Mouse (Mus musculus) neural tube, embryonic 13.5 days (tissue): ENCODE measurements around the gene Tm2d3. TPM values are rescaled to one million over a fixed set of nuclear protein-coding genes. Genes with fewer than 3 reads are reported as not detected.

Experiments
- ATAC-seq: fragments of 200-750 bp; cut with Nextera tagmentation; 2 replicates; pipeline ENCODE4 v1.8.0; 2017; ENCODE audit warnings: low read depth, mild to moderate bottlenecking, moderate TSS enrichment, moderate library complexity
- H3K27ac ChIP-seq: fragments of 300-500 bp; sonication (generic); replicated peaks from 2 replicates; pipeline ENCODE4 v1.5.1; 2015; ENCODE audit warnings: moderate library complexity, mild to moderate bottlenecking, inconsistent platforms
- H3K27me3 ChIP-seq: fragments of 300-500 bp; sonication (generic); 2 replicates; pipeline ENCODE4 v1.6.1; 2015; ENCODE audit warnings: mild to moderate bottlenecking, inconsistent platforms
- H3K36me3 ChIP-seq: fragments of 300-500 bp; sonication (generic); 2 replicates; pipeline ENCODE4 v1.6.1; 2015; ENCODE audit warnings: mild to moderate bottlenecking, inconsistent platforms
- H3K4me1 ChIP-seq: fragments of 300-500 bp; sonication (generic); replicated peaks from 2 replicates; pipeline ENCODE4 v1.6.1; 2015; ENCODE audit warnings: inconsistent platforms
- H3K4me2 ChIP-seq: fragments of 300-500 bp; sonication (generic); 2 replicates; pipeline ENCODE4 v1.6.1; 2015; ENCODE audit warnings: inconsistent platforms, mild to moderate bottlenecking, moderate library complexity
- H3K4me3 ChIP-seq: fragments of 300-500 bp; sonication (generic); 2 replicates; pipeline ENCODE4 v1.5.1; 2015; ENCODE audit warnings: mild to moderate bottlenecking, inconsistent platforms
- H3K9ac ChIP-seq: fragments of 300-500 bp; sonication (generic); 2 replicates; pipeline ENCODE4 v1.6.1; 2015; ENCODE audit warnings: moderate library complexity, mild to moderate bottlenecking, inconsistent platforms
- H3K9me3 ChIP-seq: fragments of 300-500 bp; sonication (generic); 2 replicates; pipeline ENCODE4 v1.6.1; 2016; ENCODE audit warnings: inconsistent platforms
- WGBS: fragments of 180-500 bp; shearing (Covaris S2); methylation state at CpG from one replicate; pipeline ENCODE4 v1.1.7; 2015; 5-methylcytosine and 5-hydroxymethylcytosine counted together
- polyA plus RNA-seq: library from polyadenylated mRNA; unstranded; fragments of >200 nt; fragmentation: Nextera tagmentation; extraction: Ambion mirVana; gene quantifications from 2 replicates; pipeline ENCODE4 v1.2.1, GENCODE M21; 2015

The Tm2d3 gene
- polyA plus RNA-seq, 1 experiment from 2014 or later = 83.9 TPM

GRCm38 (mm10) chr7:65713782-65714181, 22.8 kb downstream of the Tm2d3 start:
- ATAC-seq = no peak
- WGBS = 71% methylated on average over 5 of the region's 5 CpGs
- H3K27me3 ChIP-seq = no peaks in the 10 kb centered on the region
- no peaks in the 10 kb centered on the region for H3K4me1 ChIP-seq
- no peak overlapping the region for H3K4me3 ChIP-seq
- no peak overlapping the region for H3K4me2 ChIP-seq
- H3K27ac ChIP-seq = no peak overlapping the region
- H3K36me3 ChIP-seq = no peaks in the 10 kb centered on the region
- H3K9ac ChIP-seq = no peak overlapping the region
- no peaks in the 10 kb centered on the region for H3K9me3 ChIP-seq

DNA sequence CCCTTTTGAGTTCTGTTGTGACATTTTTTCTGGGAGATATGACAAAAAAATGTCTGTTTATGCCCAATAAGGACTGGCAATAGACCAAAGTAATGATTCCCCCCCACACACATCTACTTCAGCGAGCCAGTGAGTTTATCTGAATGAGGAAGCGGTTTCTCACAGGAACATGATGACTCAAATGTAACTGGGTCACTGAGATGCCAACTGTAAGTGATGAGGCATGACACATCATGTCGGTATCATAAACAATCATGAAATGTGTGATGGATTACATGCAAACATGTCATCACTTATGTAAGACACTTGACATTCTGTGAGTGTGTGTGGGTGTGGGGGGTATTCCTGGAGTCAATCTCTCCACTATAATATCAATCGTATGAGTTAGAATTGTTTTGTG, 23.3 kb downstream of the Tm2d3 start:
- H3K27me3 ChIP-seq = no peaks in the 10 kb centered on the region
- 89% methylated on average over 4 of the region's 4 CpGs for WGBS
- H3K4me2 ChIP-seq = no peak overlapping the region
- no peak overlapping the region for H3K4me3 ChIP-seq
- H3K36me3 ChIP-seq = no peaks in the 10 kb centered on the region
- no peak for ATAC-seq
- no peak overlapping the region for H3K27ac ChIP-seq
- no peaks in the 10 kb centered on the region for H3K4me1 ChIP-seq
- H3K9me3 ChIP-seq = no peaks in the 10 kb centered on the region
- no peak overlapping the region for H3K9ac ChIP-seq

GRCm38 (mm10) chr7:65734024-65734423, 43.1 kb downstream of the Tm2d3 start:
- Histone ChIP-seq H3K36me3 (no peaks in the 10 kb centered on the region), H3K9me3 (no peaks in the 10 kb centered on the region), H3K4me2 (no peak overlapping the region), H3K4me1 (no peaks in the 10 kb centered on the region), H3K4me3 (no peak overlapping the region), H3K27me3 (no peaks in the 10 kb centered on the region), H3K9ac (no peak overlapping the region), H3K27ac (no peak overlapping the region)
- WGBS = 81% methylated on average over 2 of the region's 2 CpGs
- ATAC-seq = no peak

- WGBS = 95% methylated on average over 3 of the region's 3 CpGs
- Histone ChIP-seq H3K9me3 (no peaks in the 10 kb centered on the region), H3K36me3 (no peaks in the 10 kb centered on the region), H3K27ac (no peak overlapping the region), H3K4me1 (no peaks in the 10 kb centered on the region), H3K4me2 (no peak overlapping the region), H3K27me3 (no peaks in the 10 kb centered on the region), H3K9ac (no peak overlapping the region), H3K4me3 (no peak overlapping the region)
- ATAC-seq = no peak
These were observed 44.3 kb downstream of the Tm2d3 start for GRCm38 (mm10) chr7:65735261-65735660.

DNA sequence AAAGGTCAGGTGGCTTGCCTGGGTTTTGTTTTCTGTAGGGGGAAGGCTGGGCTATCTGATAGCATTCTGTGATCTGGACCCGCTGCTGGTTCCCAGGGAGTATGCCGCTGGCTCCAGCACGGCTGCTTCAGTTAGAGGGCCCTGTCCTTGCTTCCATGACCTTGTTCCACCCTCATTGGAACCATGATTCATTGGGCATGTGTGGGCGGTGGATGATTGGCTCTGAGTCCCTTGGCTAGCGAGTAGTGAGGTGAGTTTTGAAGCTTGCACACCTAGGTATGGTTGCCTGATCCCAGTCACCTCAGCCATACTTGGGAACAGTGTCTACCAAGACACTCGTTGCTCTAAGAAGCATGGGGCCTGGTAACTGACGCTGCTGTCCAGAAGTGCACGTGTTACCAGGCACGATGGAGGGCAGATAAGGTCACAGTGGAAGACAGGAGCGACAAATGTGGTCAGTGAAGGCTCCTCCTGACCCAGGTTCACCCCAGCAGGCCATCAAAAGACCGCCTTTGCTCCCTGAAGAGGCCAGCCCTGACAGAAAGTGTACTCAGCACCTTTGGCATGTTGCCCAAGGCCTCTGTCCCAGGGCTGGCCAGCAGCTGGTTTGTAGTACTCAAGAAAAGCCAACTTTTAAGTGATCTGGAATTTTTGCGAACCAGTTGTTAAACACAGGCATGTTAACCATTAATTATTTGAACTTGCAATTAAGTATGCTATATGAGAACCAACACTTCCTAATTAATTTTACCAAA, 46.5 kb downstream of the Tm2d3 start:
- no peaks in the 10 kb centered on the region for H3K9me3 ChIP-seq
- no peak overlapping the region for H3K4me3 ChIP-seq
- no peak for ATAC-seq
- no peaks in the 10 kb centered on the region for H3K27me3 ChIP-seq
- no peaks in the 10 kb centered on the region for H3K4me1 ChIP-seq
- H3K9ac ChIP-seq = no peak overlapping the region
- no peak overlapping the region for H3K27ac ChIP-seq
- no peaks in the 10 kb centered on the region for H3K36me3 ChIP-seq
- 80% methylated on average over 12 of the region's 12 CpGs for WGBS
- no peak overlapping the region for H3K4me2 ChIP-seq

DNA sequence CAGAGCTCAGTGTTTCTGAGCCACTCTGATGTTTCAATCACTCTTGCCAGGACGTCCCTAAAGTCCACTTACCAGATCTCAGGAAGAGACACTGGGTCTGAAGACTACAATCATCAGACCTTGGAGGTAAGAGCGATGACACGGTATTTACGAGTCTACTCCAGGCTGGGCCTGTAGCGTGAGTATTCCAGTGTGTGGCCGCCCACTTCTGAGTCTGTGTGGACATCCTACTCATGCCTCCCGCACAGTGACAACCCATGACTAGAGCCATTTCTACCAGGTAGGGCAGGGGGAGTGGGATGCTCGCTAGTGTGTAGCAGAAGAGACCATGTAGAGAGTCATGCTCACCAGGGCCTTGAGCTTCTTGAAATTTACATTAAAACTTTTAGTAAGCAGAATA, 51.9 kb downstream of the Tm2d3 start:
- ATAC-seq = no peak
- Histone ChIP-seq H3K4me1 (no peaks in the 10 kb centered on the region), H3K4me2 (no peak overlapping the region), H3K36me3 (no peaks in the 10 kb centered on the region), H3K27me3 (no peaks in the 10 kb centered on the region), H3K9ac (no peak overlapping the region), H3K27ac (no peak overlapping the region), H3K9me3 (no peaks in the 10 kb centered on the region), H3K4me3 (no peak overlapping the region)
- 94% methylated on average over 8 of the region's 8 CpGs for WGBS

GRCm38 (mm10) chr7:65747990-65748955, 57.3 kb downstream of the Tm2d3 start:
- no peak overlapping the region for H3K9ac ChIP-seq

More at GRCm38 (mm10) chr7:65747990-65748955, 57.3 kb downstream of the Tm2d3 start:
- H3K27me3 ChIP-seq = no peaks in the 10 kb centered on the region
- H3K4me3 ChIP-seq = no peak overlapping the region
- 83% methylated on average over 11 of the region's 11 CpGs for WGBS
- no peak for ATAC-seq
- H3K36me3 ChIP-seq = no peaks in the 10 kb centered on the region
- H3K4me1 ChIP-seq = 0 out of 2 replicates have a peak, but pooled peaks cover 6% of the 10 kb centered on the region
- H3K27ac ChIP-seq = no peak overlapping the region
- no peak overlapping the region for H3K4me2 ChIP-seq
- no peaks in the 10 kb centered on the region for H3K9me3 ChIP-seq

Other genes with a start within 250 kb of the Tm2d3 start
- 25.2 and 31.2 TPM in 2 replicates for gene Tjp1, start 163.4 kb upstream of the Tm2d3 start, polyA plus RNA-seq
- 13.3 and 15.6 TPM in 2 replicates for gene Tarsl2, start 46.3 kb upstream of the Tm2d3 start, polyA plus RNA-seq
- gene Pcsk6, start 170.6 kb downstream of the Tm2d3 start, polyA plus RNA-seq = 1.2 and 1.3 TPM in 2 replicates